Mouse (Mus musculus): ENCODE data around the gene Macc1. TPM values are rescaled to one million over a fixed set of nuclear protein-coding genes. Genes with fewer than 3 reads are reported as not detected.
"Not testable (repeated sequence)": the region's sequence is repeated elsewhere in the genome, so short reads cannot be mapped to it uniquely, and the experiment has no call there.

Macc1 gene
- polyA plus RNA-seq, 1 experiment from 2014 or later = not detected

- Histone ChIP-seq H3K4me1 (ENCODE audit: control insufficient read depth in 2 of 2, insufficient read depth in 2 of 2, low read length in 2 of 2) (no peaks in the 10 kb centered on the region), H3K36me3 (ENCODE audit: control insufficient read depth, insufficient read depth, low read length) (no peaks in the 10 kb centered on the region)
- no peak for ATAC-seq (ENCODE audit: insufficient number of reproducible peaks, insufficient read depth, low FRiP score, low read depth)
Measured at GRCm38 (mm10) chr12:119303618-119304017, 10.5 kb upstream of the Macc1 start.

GRCm38 (mm10) chr12:119313014-119313763, 881 bp upstream of the Macc1 start:
- WGBS = 47% methylated on average over 3 of the region's 3 CpGs
- Histone ChIP-seq H3K4me3 (ENCODE audit: control insufficient read depth in 1 of 2, insufficient read depth in 1 of 2, low read depth in 1 of 2, low read length in 2 of 2) (no peak overlapping the region), H3K4me2 (ENCODE audit: low read length) (no peak overlapping the region), H3K9ac (ENCODE audit: low read length) (no peak overlapping the region), H3K36me3 (ENCODE audit: control insufficient read depth, insufficient read depth, low read length) (no peaks in the 10 kb centered on the region), H3K27ac (replicated peaks in 1 of 2; ENCODE audit: control insufficient read depth in 1 of 2, insufficient read depth in 1 of 2, low read depth in 2 of 2, low read length in 2 of 2) (no peak overlapping the region), H3K9me3 (ENCODE audit: control insufficient read depth, low read length) (no peaks in the 10 kb centered on the region), H3K4me1 (ENCODE audit: control insufficient read depth in 2 of 2, insufficient read depth in 2 of 2, low read length in 2 of 2) (no peaks in the 10 kb centered on the region), H3K27me3 (ENCODE audit: control insufficient read depth, insufficient read depth, low read length) (no peaks in the 10 kb centered on the region)
- ATAC-seq (ENCODE audit: insufficient number of reproducible peaks, insufficient read depth, low FRiP score, low read depth) = no peak

More at GRCm38 (mm10) chr12:119303618-119304017, 10.5 kb upstream of the Macc1 start:
- no peak overlapping the region for H3K4me3 ChIP-seq (ENCODE audit: control insufficient read depth in 1 of 2, insufficient read depth in 1 of 2, low read depth in 1 of 2, low read length in 2 of 2)
- H3K27me3 ChIP-seq (ENCODE audit: control insufficient read depth, insufficient read depth, low read length) = no peaks in the 10 kb centered on the region
- H3K4me2 ChIP-seq (ENCODE audit: low read length) = no peak overlapping the region
- no peak overlapping the region for H3K9ac ChIP-seq (ENCODE audit: low read length)
- no peak overlapping the region for H3K27ac ChIP-seq (replicated peaks in 1 of 2; ENCODE audit: control insufficient read depth in 1 of 2, insufficient read depth in 1 of 2, low read depth in 2 of 2, low read length in 2 of 2)
- H3K9me3 ChIP-seq (ENCODE audit: control insufficient read depth, low read length) = no peaks in the 10 kb centered on the region

GRCm38 (mm10) chr12:119318799-119319198, 4.7 kb downstream of the Macc1 start:
- Histone ChIP-seq H3K4me1 (ENCODE audit: control insufficient read depth in 2 of 2, insufficient read depth in 2 of 2, low read length in 2 of 2) (no peaks in the 10 kb centered on the region), H3K36me3 (ENCODE audit: control insufficient read depth, insufficient read depth, low read length) (no peaks in the 10 kb centered on the region), H3K9me3 (ENCODE audit: control insufficient read depth, low read length) (no peaks in the 10 kb centered on the region), H3K27ac (replicated peaks in 1 of 2; ENCODE audit: control insufficient read depth in 1 of 2, insufficient read depth in 1 of 2, low read depth in 2 of 2, low read length in 2 of 2) (no peak overlapping the region), H3K4me3 (ENCODE audit: control insufficient read depth in 1 of 2, insufficient read depth in 1 of 2, low read depth in 1 of 2, low read length in 2 of 2) (no peak overlapping the region), H3K4me2 (ENCODE audit: low read length) (no peak overlapping the region), H3K9ac (ENCODE audit: low read length) (no peak overlapping the region), H3K27me3 (ENCODE audit: control insufficient read depth, insufficient read depth, low read length) (no peaks in the 10 kb centered on the region)
- ATAC-seq (ENCODE audit: insufficient number of reproducible peaks, insufficient read depth, low FRiP score, low read depth) = no peak
- 69% methylated on average over 1 of the region's 1 CpGs for WGBS

GRCm38 (mm10) chr12:119325400-119325799, 11.3 kb downstream of the Macc1 start:
- Histone ChIP-seq H3K27ac (replicated peaks in 1 of 2; ENCODE audit: control insufficient read depth in 1 of 2, insufficient read depth in 1 of 2, low read depth in 2 of 2, low read length in 2 of 2) (no peak overlapping the region), H3K9me3 (ENCODE audit: control insufficient read depth, low read length) (no peaks in the 10 kb centered on the region), H3K9ac (ENCODE audit: low read length) (no peak overlapping the region), H3K36me3 (ENCODE audit: control insufficient read depth, insufficient read depth, low read length) (no peaks in the 10 kb centered on the region), H3K27me3 (ENCODE audit: control insufficient read depth, insufficient read depth, low read length) (no peaks in the 10 kb centered on the region), H3K4me1 (ENCODE audit: control insufficient read depth in 2 of 2, insufficient read depth in 2 of 2, low read length in 2 of 2) (no peaks in the 10 kb centered on the region), H3K4me3 (ENCODE audit: control insufficient read depth in 1 of 2, insufficient read depth in 1 of 2, low read depth in 1 of 2, low read length in 2 of 2) (no peak overlapping the region), H3K4me2 (ENCODE audit: low read length) (no peak overlapping the region)
- ATAC-seq (ENCODE audit: insufficient number of reproducible peaks, insufficient read depth, low FRiP score, low read depth) = no peak

GRCm38 (mm10) chr12:119330644-119331043, 16.6 kb downstream of the Macc1 start:
- H3K9ac ChIP-seq (ENCODE audit: low read length) = no peak overlapping the region
- no peak for ATAC-seq (ENCODE audit: insufficient number of reproducible peaks, insufficient read depth, low FRiP score, low read depth)
- no peaks in the 10 kb centered on the region for H3K27me3 ChIP-seq (ENCODE audit: control insufficient read depth, insufficient read depth, low read length)
- 79% methylated on average over 4 of the region's 4 CpGs for WGBS
- H3K27ac ChIP-seq (replicated peaks in 1 of 2; ENCODE audit: control insufficient read depth in 1 of 2, insufficient read depth in 1 of 2, low read depth in 2 of 2, low read length in 2 of 2) = no peak overlapping the region
- H3K9me3 ChIP-seq (ENCODE audit: control insufficient read depth, low read length) = no peaks in the 10 kb centered on the region
- H3K4me2 ChIP-seq (ENCODE audit: low read length) = no peak overlapping the region
- H3K4me1 ChIP-seq (ENCODE audit: control insufficient read depth in 2 of 2, insufficient read depth in 2 of 2, low read length in 2 of 2) = peaks cover 2 to 5% of the 10 kb centered on the region in 2 experiments
- H3K36me3 ChIP-seq (ENCODE audit: control insufficient read depth, insufficient read depth, low read length) = no peaks in the 10 kb centered on the region
- H3K4me3 ChIP-seq (ENCODE audit: control insufficient read depth in 1 of 2, insufficient read depth in 1 of 2, low read depth in 1 of 2, low read length in 2 of 2) = no peak overlapping the region

GRCm38 (mm10) chr12:119333376-119333775, 19.3 kb downstream of the Macc1 start:
- Histone ChIP-seq H3K36me3 (ENCODE audit: control insufficient read depth, insufficient read depth, low read length) (no peaks in the 10 kb centered on the region), H3K27ac (replicated peaks in 1 of 2; ENCODE audit: control insufficient read depth in 1 of 2, insufficient read depth in 1 of 2, low read depth in 2 of 2, low read length in 2 of 2) (peak overlapping the region in 1 of 2 experiments; percentile 54; a peak in 3 of 4 replicates), H3K9me3 (ENCODE audit: control insufficient read depth, low read length) (no peaks in the 10 kb centered on the region), H3K9ac (ENCODE audit: low read length) (no peak overlapping the region), H3K4me3 (ENCODE audit: control insufficient read depth in 1 of 2, insufficient read depth in 1 of 2, low read depth in 1 of 2, low read length in 2 of 2) (no peak overlapping the region), H3K4me1 (ENCODE audit: control insufficient read depth in 2 of 2, insufficient read depth in 2 of 2, low read length in 2 of 2) (peaks cover 2 to 5% of the 10 kb centered on the region in 2 experiments), H3K4me2 (ENCODE audit: low read length) (no peak overlapping the region), H3K27me3 (ENCODE audit: control insufficient read depth, insufficient read depth, low read length) (no peaks in the 10 kb centered on the region)
- ATAC-seq (ENCODE audit: insufficient number of reproducible peaks, insufficient read depth, low FRiP score, low read depth) = no peak

GRCm38 (mm10) chr12:119352579-119352978, 38.5 kb downstream of the Macc1 start:
- H3K4me3 ChIP-seq (ENCODE audit: control insufficient read depth in 1 of 2, insufficient read depth in 1 of 2, low read depth in 1 of 2, low read length in 2 of 2); H3K9me3 ChIP-seq (ENCODE audit: control insufficient read depth, low read length); H3K9ac ChIP-seq (ENCODE audit: low read length); H3K27ac ChIP-seq (replicated peaks in 1 of 2; ENCODE audit: control insufficient read depth in 1 of 2, insufficient read depth in 1 of 2, low read depth in 2 of 2, low read length in 2 of 2); H3K4me1 ChIP-seq (ENCODE audit: control insufficient read depth in 2 of 2, insufficient read depth in 2 of 2, low read length in 2 of 2); ATAC-seq (ENCODE audit: insufficient number of reproducible peaks, insufficient read depth, low FRiP score, low read depth); H3K36me3 ChIP-seq (ENCODE audit: control insufficient read depth, insufficient read depth, low read length); H3K27me3 ChIP-seq (ENCODE audit: control insufficient read depth, insufficient read depth, low read length): not testable (repeated sequence)
- WGBS = 35% methylated on average over 16 of the region's 16 CpGs
- peak overlapping the region; percentile 37 for H3K4me2 ChIP-seq (ENCODE audit: low read length)
